Mouse (Mus musculus) myocyte (in vitro differentiated cells): ENCODE measurements at regions not wholly inside any gene's neighbourhood (a gene's known extent, or its start where the extent isn't known, plus 50 kb on each side); places are given as distances from the start of the nearest gene placed in this dataset.

Source experiments
- E2F4 ChIP-seq: IDR thresholded peaks from one replicate; pipeline ENCODE4 v1.6.1; 2011; ENCODE audit warnings: mild to moderate bottlenecking, control low read depth, moderate library complexity; ENCODE audit not compliant: insufficient read depth
- MAX ChIP-seq: IDR thresholded peaks from one replicate; pipeline ENCODE4 v1.6.1; 2011; ENCODE audit warnings: low read depth, mild to moderate bottlenecking, control low read depth
- MYOD1 ChIP-seq, 3 experiments: IDR thresholded peaks; one replicate each; pipeline ENCODE4 v1.6.1; 2011; ENCODE audit warnings: control low read depth in 2 of 3, low read depth in 2 of 3, mild to moderate bottlenecking in 2 of 3, moderate library complexity in 1 of 3; ENCODE audit not compliant: insufficient read length in 2 of 3, control insufficient read depth in 1 of 3
- MYOG ChIP-seq, 3 experiments: IDR thresholded peaks; one replicate each; pipeline ENCODE4 v1.6.1; 2011; ENCODE audit warnings: control low read depth in 2 of 3, low read depth in 2 of 3, mild to moderate bottlenecking in 2 of 3; ENCODE audit not compliant: insufficient read length in 2 of 3, control insufficient read depth in 1 of 3, insufficient read depth in 1 of 3
- POLR2A ChIP-seq: IDR thresholded peaks from one replicate; pipeline ENCODE4 v1.6.1; 2011; ENCODE audit warnings: low read depth, mild to moderate bottlenecking, control low read depth, moderate library complexity; ENCODE audit not compliant: insufficient read length
- POLR2AphosphoS2 ChIP-seq: IDR thresholded peaks from one replicate; pipeline ENCODE4 v1.6.1; 2011; ENCODE audit warnings: low read depth, control low read depth; ENCODE audit not compliant: insufficient read length
- TCF3 ChIP-seq: IDR thresholded peaks from one replicate; pipeline ENCODE4 v1.6.1; 2011; ENCODE audit warnings: low read depth, control low read depth; ENCODE audit not compliant: insufficient read length
- USF1 ChIP-seq: IDR thresholded peaks from one replicate; pipeline ENCODE4 v1.6.1; 2011; ENCODE audit warnings: low read depth, mild to moderate bottlenecking, control low read depth, moderate library complexity

DNA sequence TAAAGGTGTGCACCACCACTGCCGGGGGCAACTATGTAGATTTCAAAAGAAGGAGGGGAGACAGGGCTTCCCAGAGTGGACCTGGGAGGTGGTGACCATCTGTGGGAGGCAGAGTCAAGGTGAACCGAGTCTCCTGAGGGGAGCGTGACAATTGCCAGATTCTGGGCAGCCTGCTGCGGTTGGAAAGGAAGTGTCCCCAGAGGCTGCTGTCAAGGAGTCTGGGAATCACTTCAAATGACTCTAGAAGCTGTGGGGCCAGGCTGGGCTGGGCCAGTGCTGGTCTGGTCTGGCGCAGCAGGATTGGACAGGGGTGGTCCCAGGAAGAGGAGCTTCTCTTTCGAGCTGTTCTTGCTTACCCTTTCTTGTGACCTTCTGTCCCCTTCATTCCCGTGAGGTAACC lies 95.4 kb upstream of the Gm26897 start:
- TF ChIP-seq MYOD1 (IDR thresholded peaks at IDR 0.05; ENCODE audit: control insufficient read depth in 1 of 3, insufficient read length in 2 of 3, low read depth in 2 of 3) (no peak), POLR2A (no peak), POLR2AphosphoS2 (no peak), MAX (no peak), USF1 (no peak), TCF3 (no peak), MYOG (IDR thresholded peaks at IDR 0.05; ENCODE audit: control insufficient read depth in 1 of 3, insufficient read depth in 1 of 3, insufficient read length in 2 of 3, low read depth in 2 of 3) (no peak), E2F4 (no peak)
